Mouse (Mus musculus) neural tube, embryonic 11.5 days (tissue): ENCODE results near the gene Pld3. TPM values are rescaled to one million over a fixed set of nuclear protein-coding genes. Genes with fewer than 3 reads are reported as not detected.

ENCODE experiments used
- ATAC-seq: fragments of 200-750 bp; cut with Nextera tagmentation; 2 replicates; pipeline ENCODE4 v1.8.0; 2017; ENCODE audit warnings: moderate number of reproducible peaks, mild to moderate bottlenecking, moderate TSS enrichment, moderate library complexity; ENCODE audit not compliant: insufficient read depth, low FRiP score, low TSS enrichment
- DNase-seq: peaks from one replicate; pipeline ENCODE4 v3.0.0-alpha.2; 2015; ENCODE audit warnings: low spot score
- H3K27ac ChIP-seq: fragments of 300-500 bp; sonication (generic); 2 replicates; pipeline ENCODE4 v1.5.1; 2014; ENCODE audit warnings: low read depth, mild to moderate bottlenecking, low read length
- H3K27me3 ChIP-seq: fragments of 300-500 bp; sonication (generic); 2 replicates; pipeline ENCODE4 v1.6.1; 2014; ENCODE audit warnings: mild to moderate bottlenecking, low read length, mixed read lengths; ENCODE audit not compliant: control insufficient read depth, insufficient read depth
- H3K36me3 ChIP-seq: fragments of 300-500 bp; sonication (generic); 2 replicates; pipeline ENCODE4 v1.6.1; 2014; ENCODE audit warnings: mild to moderate bottlenecking, low read length, moderate library complexity, mixed read lengths; ENCODE audit not compliant: control insufficient read depth, insufficient read depth
- H3K4me1 ChIP-seq: fragments of 300-500 bp; sonication (generic); 2 replicates; pipeline ENCODE4 v1.6.1; 2014; ENCODE audit warnings: low read length, mixed read lengths; ENCODE audit not compliant: control insufficient read depth, insufficient read depth
- H3K4me2 ChIP-seq: fragments of 300-500 bp; sonication (generic); 2 replicates; pipeline ENCODE4 v1.6.1; 2014; ENCODE audit warnings: low read depth, mild to moderate bottlenecking, moderate library complexity
- H3K4me3 ChIP-seq: fragments of 300-500 bp; sonication (generic); 2 replicates; pipeline ENCODE4 v1.5.1; 2014; ENCODE audit warnings: low read depth, low read length
- H3K9ac ChIP-seq: fragments of 300-500 bp; sonication (generic); 2 replicates; pipeline ENCODE4 v1.6.1; 2014; ENCODE audit warnings: mild to moderate bottlenecking, low read length
- H3K9me3 ChIP-seq: fragments of 300-500 bp; sonication (generic); 2 replicates; pipeline ENCODE4 v1.6.1; 2016; ENCODE audit warnings: low read length; ENCODE audit not compliant: control insufficient read depth
- WGBS: fragments of 180-500 bp; shearing (Covaris S2); extraction: QIAGEN DNeasy Blood & Tissue Kit; methylation state at CpG from one replicate; pipeline ENCODE4 v1.1.7; 2014; 5-methylcytosine and 5-hydroxymethylcytosine counted together
- polyA plus RNA-seq: library from polyadenylated mRNA; unstranded; fragments of >200 nt; fragmentation: Nextera tagmentation; extraction: Ambion mirVana; gene quantifications from 2 replicates; pipeline ENCODE4 v1.2.1, GENCODE M21; 2014

Gene Pld3
- polyA plus RNA-seq, 1 experiment from 2014 or later: 73.9 TPM

GRCm38 (mm10) chr7:27537998-27538397 lies 15.0 kb downstream of the Pld3 start:
- 83% methylated on average over 8 of the region's 8 CpGs for WGBS
- no peaks in the 10 kb centered on the region for H3K27me3 ChIP-seq
- no peak overlapping the region for H3K4me2 ChIP-seq
- no peaks in the 10 kb centered on the region for H3K9me3 ChIP-seq
- H3K27ac ChIP-seq: no peak overlapping the region
- DNase-seq (no peak), ATAC-seq (no peak)
- H3K4me1 ChIP-seq: no peaks in the 10 kb centered on the region
- H3K4me3 ChIP-seq: no peak overlapping the region
- H3K36me3 ChIP-seq: peaks cover 7% of the 10 kb centered on the region
- no peak overlapping the region for H3K9ac ChIP-seq

GRCm38 (mm10) chr7:27536618-27537017 lies 16.4 kb downstream of the Pld3 start:
- Histone ChIP-seq H3K27ac (no peak overlapping the region), H3K27me3 (no peaks in the 10 kb centered on the region), H3K4me2 (no peak overlapping the region), H3K9me3 (no peaks in the 10 kb centered on the region), H3K4me1 (no peaks in the 10 kb centered on the region), H3K36me3 (peaks cover 9% of the 10 kb centered on the region), H3K9ac (no peak overlapping the region), H3K4me3 (no peak overlapping the region)
- 88% methylated on average over 6 of the region's 6 CpGs for WGBS
- DNase-seq: no peak
- ATAC-seq: no peak

- Histone ChIP-seq H3K9ac (no peak overlapping the region), H3K4me2 (no peak overlapping the region), H3K36me3 (peaks cover 11% of the 10 kb centered on the region), H3K4me3 (no peak overlapping the region), H3K27me3 (no peaks in the 10 kb centered on the region), H3K4me1 (no peaks in the 10 kb centered on the region), H3K27ac (no peak overlapping the region), H3K9me3 (no peaks in the 10 kb centered on the region)
- ATAC-seq (no peak), DNase-seq (no peak)
- 88% methylated on average over 2 of the region's 2 CpGs for WGBS
Measured at GRCm38 (mm10) chr7:27535386-27535785, 17.6 kb downstream of the Pld3 start.

GRCm38 (mm10) chr7:27532480-27533050 lies 20.5 kb downstream of the Pld3 start:
- Histone ChIP-seq H3K9ac (no peak overlapping the region), H3K27ac (no peak overlapping the region), H3K4me2 (no peak overlapping the region), H3K36me3 (peaks cover 11% of the 10 kb centered on the region), H3K27me3 (no peaks in the 10 kb centered on the region), H3K4me1 (no peaks in the 10 kb centered on the region), H3K9me3 (no peaks in the 10 kb centered on the region), H3K4me3 (no peak overlapping the region)
- no peak for ATAC-seq
- DNase-seq: no peak
- WGBS: 87% methylated on average over 9 of the region's 9 CpGs

- H3K9ac ChIP-seq: no peak overlapping the region
- H3K27ac ChIP-seq: no peak overlapping the region
- peaks cover 9% of the 10 kb centered on the region; the same call in 1 of the 2 replicates for H3K36me3 ChIP-seq
- 97% methylated on average over 8 of the region's 10 CpGs for WGBS
- H3K9me3 ChIP-seq: no peaks in the 10 kb centered on the region
- no peaks in the 10 kb centered on the region for H3K4me1 ChIP-seq
- no peak for DNase-seq
- no peak overlapping the region for H3K4me2 ChIP-seq
- no peak for ATAC-seq
- no peaks in the 10 kb centered on the region for H3K27me3 ChIP-seq
- no peak overlapping the region for H3K4me3 ChIP-seq
Measured at GRCm38 (mm10) chr7:27531707-27532106, 21.3 kb downstream of the Pld3 start.

- Histone ChIP-seq H3K4me1 (no peaks in the 10 kb centered on the region), H3K4me2 (no peak overlapping the region), H3K9me3 (no peaks in the 10 kb centered on the region), H3K4me3 (no peak overlapping the region), H3K9ac (no peak overlapping the region), H3K27ac (no peak overlapping the region), H3K36me3 (peaks cover 4% of the 10 kb centered on the region; the same call in 1 of the 2 replicates), H3K27me3 (no peaks in the 10 kb centered on the region)
- ATAC-seq (no peak), DNase-seq (no peak)
- 82% methylated on average over 3 of the region's 3 CpGs for WGBS
Measured at GRCm38 (mm10) chr7:27530937-27531336, 22.1 kb downstream of the Pld3 start.

- H3K4me1 ChIP-seq: no peaks in the 10 kb centered on the region
- no peaks in the 10 kb centered on the region for H3K27me3 ChIP-seq
- 0 out of 2 replicates have a peak, but pooled peaks cover 4% of the 10 kb centered on the region for H3K36me3 ChIP-seq
- DNase-seq: no peak
- no peak overlapping the region for H3K4me3 ChIP-seq
- no peak for ATAC-seq
- no peak overlapping the region for H3K27ac ChIP-seq
- WGBS: 85% methylated on average over 21 of the region's 21 CpGs
- no peak overlapping the region for H3K9ac ChIP-seq
- H3K4me2 ChIP-seq: no peak overlapping the region
- H3K9me3 ChIP-seq: no peaks in the 10 kb centered on the region
Measured at GRCm38 (mm10) chr7:27529070-27529469, 23.9 kb downstream of the Pld3 start.

- ATAC-seq: no peak
- Histone ChIP-seq H3K9me3 (no peaks in the 10 kb centered on the region), H3K36me3 (0 out of 2 replicates have a peak, but pooled peaks cover 2% of the 10 kb centered on the region), H3K27ac (no peak overlapping the region), H3K27me3 (no peaks in the 10 kb centered on the region), H3K4me3 (no peak overlapping the region), H3K4me2 (no peak overlapping the region), H3K9ac (no peak overlapping the region), H3K4me1 (no peaks in the 10 kb centered on the region)
- 29% methylated on average over 10 of the region's 10 CpGs for WGBS
- DNase-seq: peak; percentile 84
Measured at GRCm38 (mm10) chr7:27526039-27526827, 26.8 kb downstream of the Pld3 start.

GRCm38 (mm10) chr7:27523805-27524204 lies 29.2 kb downstream of the Pld3 start:
- DNase-seq: no peak
- WGBS: 92% methylated on average over 13 of the region's 13 CpGs
- Histone ChIP-seq H3K4me3 (no peak overlapping the region), H3K9me3 (no peaks in the 10 kb centered on the region; the same call in 1 of the 2 replicates), H3K4me2 (no peak overlapping the region), H3K4me1 (no peaks in the 10 kb centered on the region), H3K36me3 (no peaks in the 10 kb centered on the region), H3K27me3 (no peaks in the 10 kb centered on the region), H3K9ac (no peak overlapping the region), H3K27ac (no peak overlapping the region)
- ATAC-seq: no peak
